Mouse (Mus musculus): Measurements from ENCODE around the gene Ubash3a. TPM values are rescaled to one million over a fixed set of nuclear protein-coding genes. Genes with fewer than 3 reads are reported as not detected.

Gene Ubash3a
- total and polyA plus RNA-seq, 3 experiments: 27.6 to 57.4 (median 30.2) TPM

DNA sequence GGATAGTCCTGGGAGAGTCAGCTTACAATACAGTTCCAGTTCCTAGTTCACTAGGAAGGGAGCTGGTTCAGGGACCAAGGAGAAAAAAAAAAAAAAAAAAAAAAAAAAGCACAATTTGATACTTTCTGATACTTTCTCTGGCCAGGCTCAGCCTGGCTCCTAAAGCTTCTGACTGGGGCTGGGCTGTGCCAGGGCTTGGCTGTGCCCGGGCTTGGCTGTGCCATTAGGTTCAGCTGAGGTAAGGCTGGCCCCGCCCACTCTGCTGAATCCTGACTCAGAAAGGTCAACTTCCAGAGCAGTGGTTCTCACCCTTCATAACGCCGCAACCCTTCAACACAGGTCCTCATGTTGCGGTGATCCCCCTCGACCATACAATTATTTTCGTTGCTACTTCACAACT lies 52.8 kb downstream of the Ubash3a start:
- H3K9ac ChIP-seq (ENCODE audit: control insufficient read depth, low read depth, low read length, poor library complexity, severe bottlenecking): no peak overlapping the region
- H3K27ac ChIP-seq (ENCODE audit: control insufficient read depth, low read depth, low read length): no peak overlapping the region
- no peaks in the 10 kb centered on the region for H3K36me3 ChIP-seq (ENCODE audit: control insufficient read depth in 1 of 2, insufficient read depth in 2 of 2, low read length in 2 of 2)
- no peak for TF ChIP-seq TAL1 (IDR thresholded peaks at IDR 0.05; ENCODE audit: low read length)
- no peak for TF ChIP-seq CHD2 (IDR thresholded peaks at IDR 0.05; ENCODE audit: low read length)
- TF ChIP-seq NRF1 (IDR thresholded peaks at IDR 0.05; ENCODE audit: insufficient read depth, low read depth, low read length, poor library complexity, severe bottlenecking): no peak
- TF ChIP-seq MYC (IDR thresholded peaks at IDR 0.05; ENCODE audit: low read depth, low read length): no peak
- no peak for TF ChIP-seq SIN3A (IDR thresholded peaks at IDR 0.05; ENCODE audit: low read length)
- no peak for TF ChIP-seq ZNF384 (IDR thresholded peaks at IDR 0.05; ENCODE audit: low read depth, low read length)
- no peak for TF ChIP-seq UBTF (IDR thresholded peaks at IDR 0.05; ENCODE audit: borderline replicate concordance, insufficient read depth, low read depth, low read length)
- peaks cover 0 to 5% of the 10 kb centered on the region in 2 experiments; a peak in 2 of 4 replicates for H3K4me1 ChIP-seq (ENCODE audit: control insufficient read depth in 1 of 2, insufficient read depth in 2 of 2, low read length in 2 of 2)
- no peaks in the 10 kb centered on the region for H3K79me2 ChIP-seq (ENCODE audit: control insufficient read depth, insufficient read depth, low read length, poor library complexity)
- DNase-seq (ENCODE audit: low read depth, low spot score): no peak
- H3K9me3 ChIP-seq (replicated peaks; ENCODE audit: insufficient read depth, low read length): no peaks in the 10 kb centered on the region
- H3K27me3 ChIP-seq (ENCODE audit: control insufficient read depth in 1 of 2, insufficient read depth in 2 of 2, low read length in 2 of 2): no peaks in the 10 kb centered on the region; a peak in 1 of 4 replicates
- no peak overlapping the region for H3K4me3 ChIP-seq (ENCODE audit: control insufficient read depth in 1 of 2, insufficient read depth in 1 of 2, low read depth in 2 of 2, low read length in 2 of 2)

DNA sequence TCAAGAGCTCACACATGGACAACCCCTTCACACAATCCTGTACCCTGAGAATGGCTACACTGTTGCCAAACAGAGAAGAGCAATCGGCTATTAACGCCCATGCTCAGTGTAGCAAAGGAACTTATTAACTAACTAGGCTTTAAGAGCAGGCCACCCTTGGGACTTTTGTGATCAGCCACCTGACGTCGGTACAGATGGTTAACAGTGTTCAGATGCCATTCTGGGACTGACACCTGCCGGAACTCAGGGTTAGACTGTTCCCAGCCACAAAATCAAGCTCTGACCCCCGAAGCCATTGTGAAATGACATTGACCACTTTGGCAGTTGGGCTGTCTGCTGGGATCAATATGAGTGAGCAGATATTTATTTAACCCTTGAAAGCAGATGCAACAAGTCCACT lies 53.7 kb downstream of the Ubash3a start:
- TF ChIP-seq HCFC1 (IDR thresholded peaks at IDR 0.05; ENCODE audit: low read depth, low read length) (no peak), UBTF (IDR thresholded peaks at IDR 0.05; ENCODE audit: borderline replicate concordance, insufficient read depth, low read depth, low read length) (no peak)
- Histone ChIP-seq H3K4me3 (ENCODE audit: control insufficient read depth in 1 of 2, insufficient read depth in 1 of 2, low read depth in 2 of 2, low read length in 2 of 2) (no peak overlapping the region), H3K4me1 (ENCODE audit: control insufficient read depth in 1 of 2, insufficient read depth in 2 of 2, low read length in 2 of 2) (peaks cover 0 to 5% of the 10 kb centered on the region in 2 experiments; a peak in 2 of 4 replicates), H3K79me2 (ENCODE audit: control insufficient read depth, insufficient read depth, low read length, poor library complexity) (no peaks in the 10 kb centered on the region), H3K27ac (ENCODE audit: control insufficient read depth, low read depth, low read length) (no peak overlapping the region), H3K9me3 (replicated peaks; ENCODE audit: insufficient read depth, low read length) (no peaks in the 10 kb centered on the region), H3K9ac (ENCODE audit: control insufficient read depth, low read depth, low read length, poor library complexity, severe bottlenecking) (no peak overlapping the region), H3K27me3 (ENCODE audit: control insufficient read depth in 1 of 2, insufficient read depth in 2 of 2, low read length in 2 of 2) (no peaks in the 10 kb centered on the region; a peak in 1 of 4 replicates), H3K36me3 (ENCODE audit: control insufficient read depth in 1 of 2, insufficient read depth in 2 of 2, low read length in 2 of 2) (no peaks in the 10 kb centered on the region)
- DNase-seq (ENCODE audit: low read depth, low spot score): no peak

DNA sequence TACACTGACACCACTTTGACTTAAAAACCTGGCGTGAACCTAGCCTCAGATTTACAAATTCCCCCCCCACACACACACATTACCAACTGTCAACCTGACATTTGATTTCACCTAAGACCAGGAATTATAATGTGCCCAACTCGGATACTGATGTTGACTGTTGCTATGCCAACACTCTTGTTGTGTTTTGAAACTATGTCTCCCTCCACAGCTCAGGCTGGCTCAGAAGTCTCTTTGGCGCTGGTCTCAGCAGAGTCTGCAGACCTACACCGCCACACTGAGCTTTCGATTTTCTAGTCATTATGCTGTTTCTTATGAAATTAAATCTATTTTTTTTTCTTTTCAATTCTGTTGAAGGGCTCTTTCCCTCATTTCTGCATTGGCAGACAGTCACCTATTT lies 55.0 kb downstream of the Ubash3a start:
- H3K9me3 ChIP-seq (replicated peaks; ENCODE audit: insufficient read depth, low read length): no peaks in the 10 kb centered on the region
- DNase-seq (ENCODE audit: low read depth, low spot score): no peak
- H3K9ac ChIP-seq (ENCODE audit: control insufficient read depth, low read depth, low read length, poor library complexity, severe bottlenecking): no peak overlapping the region
- TF ChIP-seq ZKSCAN1 (IDR thresholded peaks at IDR 0.05; ENCODE audit: low read depth, low read length): no peak
- TF ChIP-seq RAD21 (IDR thresholded peaks at IDR 0.05; ENCODE audit: low read depth, low read length): no peak
- TF ChIP-seq MXI1 (IDR thresholded peaks at IDR 0.05; ENCODE audit: low read depth, low read length): no peak
- no peak for TF ChIP-seq MYB (IDR thresholded peaks at IDR 0.05; ENCODE audit: low read depth, low read length)
- no peak for TF ChIP-seq CHD1 (IDR thresholded peaks at IDR 0.05; ENCODE audit: low read depth, low read length)
- TF ChIP-seq MYC (IDR thresholded peaks at IDR 0.05; ENCODE audit: low read depth, low read length): no peak
- TF ChIP-seq MAFK (IDR thresholded peaks at IDR 0.05; ENCODE audit: borderline replicate concordance, low read depth, low read length): no peak
- no peak for TF ChIP-seq TAL1 (IDR thresholded peaks at IDR 0.05; ENCODE audit: low read length)
- TF ChIP-seq TBP (IDR thresholded peaks at IDR 0.05; ENCODE audit: low read depth, low read length): no peak
- TF ChIP-seq ELF1 (IDR thresholded peaks at IDR 0.05; ENCODE audit: low read depth, low read length): no peak
- no peak for TF ChIP-seq RCOR1 (IDR thresholded peaks at IDR 0.05; ENCODE audit: low read depth, low read length)
- TF ChIP-seq MAZ (IDR thresholded peaks at IDR 0.05; ENCODE audit: low read depth, low read length): no peak
- TF ChIP-seq MEF2A (IDR thresholded peaks at IDR 0.05; ENCODE audit: extremely low read depth, insufficient replicate concordance, low read depth, low read length, poor library complexity, severe bottlenecking): no peak
- H3K27ac ChIP-seq (ENCODE audit: control insufficient read depth, low read depth, low read length): no peak overlapping the region
- H3K4me3 ChIP-seq (ENCODE audit: control insufficient read depth in 1 of 2, insufficient read depth in 1 of 2, low read depth in 2 of 2, low read length in 2 of 2): no peak overlapping the region
- no peaks in the 10 kb centered on the region; a peak in 1 of 4 replicates for H3K27me3 ChIP-seq (ENCODE audit: control insufficient read depth in 1 of 2, insufficient read depth in 2 of 2, low read length in 2 of 2)
- H3K36me3 ChIP-seq (ENCODE audit: control insufficient read depth in 1 of 2, insufficient read depth in 2 of 2, low read length in 2 of 2): no peaks in the 10 kb centered on the region
- no peaks in the 10 kb centered on the region for H3K79me2 ChIP-seq (ENCODE audit: control insufficient read depth, insufficient read depth, low read length, poor library complexity)
- peaks cover 0 to 5% of the 10 kb centered on the region in 2 experiments; a peak in 2 of 4 replicates for H3K4me1 ChIP-seq (ENCODE audit: control insufficient read depth in 1 of 2, insufficient read depth in 2 of 2, low read length in 2 of 2)
